Mouse (Mus musculus) stomach, postnatal 0 days (tissue): ENCODE data around the gene Rpl9-ps1. TPM values are rescaled to one million over a fixed set of nuclear protein-coding genes. Genes with fewer than 3 reads are reported as not detected.

Experiments used
- ATAC-seq: fragments of 200-750 bp; cut with Nextera tagmentation; 2 replicates; pipeline ENCODE4 v1.8.0; 2017; ENCODE audit not compliant: low FRiP score, low TSS enrichment
- DNase-seq: peaks from one replicate; pipeline ENCODE4 v3.0.0-alpha.2; 2016; ENCODE audit warnings: low spot score
- H3K27ac ChIP-seq: fragments of 300-500 bp; sonication (generic); replicated peaks from 2 replicates; pipeline ENCODE4 v1.5.1; 2014; ENCODE audit warnings: mild to moderate bottlenecking, control low read depth
- H3K27me3 ChIP-seq: fragments of 300-500 bp; sonication (generic); 2 replicates; pipeline ENCODE4 v1.6.1; 2014; ENCODE audit warnings: low read length; ENCODE audit not compliant: control insufficient read depth, insufficient read depth
- H3K36me3 ChIP-seq: fragments of 300-500 bp; sonication (generic); 2 replicates; pipeline ENCODE4 v1.6.1; 2014; ENCODE audit warnings: low read length, mixed read lengths; ENCODE audit not compliant: control insufficient read depth, insufficient read depth
- H3K4me1 ChIP-seq: fragments of 300-500 bp; sonication (generic); replicated peaks from 2 replicates; pipeline ENCODE4 v1.6.1; 2014; ENCODE audit warnings: antibody characterized with exemption; ENCODE audit not compliant: control insufficient read depth, insufficient read depth
- H3K4me2 ChIP-seq: fragments of 300-500 bp; sonication (generic); replicated peaks from 2 replicates; pipeline ENCODE4 v1.6.1; 2014; ENCODE audit warnings: low read depth, mild to moderate bottlenecking, control low read depth, moderate library complexity
- H3K4me3 ChIP-seq: fragments of 300-500 bp; sonication (generic); 2 replicates; pipeline ENCODE4 v1.5.1; 2014; ENCODE audit warnings: low read depth, low read length, control low read depth
- H3K9ac ChIP-seq: fragments of 300-500 bp; sonication (generic); 2 replicates; pipeline ENCODE4 v1.6.1; 2014; ENCODE audit warnings: mild to moderate bottlenecking, low read length, control low read depth, mixed read lengths
- H3K9me3 ChIP-seq: fragments of 300-500 bp; sonication (generic); 2 replicates; pipeline ENCODE4 v1.6.1; 2016; ENCODE audit warnings: low read length; ENCODE audit not compliant: control insufficient read depth
- CTCF ChIP-seq: IDR thresholded peaks from 2 replicates; pipeline ENCODE4 v1.5.1; 2016; ENCODE audit warnings: antibody characterized with exemption, low read depth, mild to moderate bottlenecking, moderate library complexity
- EP300 ChIP-seq: optimal IDR thresholded peaks from 2 replicates; pipeline ENCODE3; 2016; ENCODE audit warnings: antibody characterized with exemption
- WGBS: fragments of 180-500 bp; shearing (Covaris S2); extraction: QIAGEN DNeasy Blood & Tissue Kit; methylation state at CpG from one replicate; pipeline ENCODE4 v1.1.7; 2014; 5-methylcytosine and 5-hydroxymethylcytosine counted together
- polyA plus RNA-seq: library from polyadenylated mRNA; unstranded; fragments of >200 nt; fragmentation: Nextera tagmentation; extraction: Ambion mirVana; gene quantifications from 2 replicates; pipeline ENCODE4 v1.2.1, GENCODE M21; 2015

Gene Rpl9-ps1
- polyA plus RNA-seq, 1 experiment from 2014 or later = not detected

GRCm38 (mm10) chr11:83618238-83618637 lies 27.2 kb downstream of the Rpl9-ps1 start:
- no peak overlapping the region for H3K27ac ChIP-seq
- TF ChIP-seq CTCF (no peak), EP300 (no peak)
- H3K36me3 ChIP-seq = no peaks in the 10 kb centered on the region
- no peak for ATAC-seq
- H3K4me1 ChIP-seq = no peaks in the 10 kb centered on the region
- H3K9ac ChIP-seq = no peak overlapping the region
- H3K4me3 ChIP-seq = no peak overlapping the region
- H3K4me2 ChIP-seq = no peak overlapping the region
- H3K9me3 ChIP-seq = no peaks in the 10 kb centered on the region
- DNase-seq = no peak
- WGBS = 67% methylated on average over 5 of the region's 5 CpGs
- H3K27me3 ChIP-seq = no peaks in the 10 kb centered on the region

GRCm38 (mm10) chr11:83616586-83616985 lies 28.8 kb downstream of the Rpl9-ps1 start:
- no peak overlapping the region for H3K27ac ChIP-seq
- TF ChIP-seq EP300 (no peak), CTCF (no peak)
- 81% methylated on average over 1 of the region's 1 CpGs for WGBS
- no peaks in the 10 kb centered on the region for H3K4me1 ChIP-seq
- no peak overlapping the region for H3K9ac ChIP-seq
- H3K4me3 ChIP-seq = no peak overlapping the region
- H3K27me3 ChIP-seq = no peaks in the 10 kb centered on the region
- H3K9me3 ChIP-seq = no peaks in the 10 kb centered on the region
- ATAC-seq = no peak
- no peaks in the 10 kb centered on the region for H3K36me3 ChIP-seq
- DNase-seq = no peak
- no peak overlapping the region for H3K4me2 ChIP-seq

GRCm38 (mm10) chr11:83610900-83611299 lies 34.5 kb downstream of the Rpl9-ps1 start:
- TF ChIP-seq EP300 = no peak
- TF ChIP-seq CTCF = no peak
- H3K9ac ChIP-seq = no peak overlapping the region
- no peaks in the 10 kb centered on the region for H3K27me3 ChIP-seq
- no peaks in the 10 kb centered on the region for H3K36me3 ChIP-seq
- no peak overlapping the region for H3K4me2 ChIP-seq
- no peak for DNase-seq
- H3K9me3 ChIP-seq = no peaks in the 10 kb centered on the region
- H3K27ac ChIP-seq = no peak overlapping the region
- WGBS = 41% methylated on average over 2 of the region's 2 CpGs
- no peaks in the 10 kb centered on the region for H3K4me1 ChIP-seq
- H3K4me3 ChIP-seq = no peak overlapping the region
- no peak for ATAC-seq

GRCm38 (mm10) chr11:83606396-83606795 lies 39.0 kb downstream of the Rpl9-ps1 start:
- Histone ChIP-seq H3K4me3 (no peak overlapping the region), H3K27me3 (no peaks in the 10 kb centered on the region), H3K27ac (no peak overlapping the region), H3K36me3 (no peaks in the 10 kb centered on the region), H3K4me1 (no peaks in the 10 kb centered on the region), H3K9me3 (no peaks in the 10 kb centered on the region), H3K9ac (no peak overlapping the region), H3K4me2 (no peak overlapping the region)
- TF ChIP-seq EP300 = no peak
- TF ChIP-seq CTCF = no peak
- ATAC-seq (no peak), DNase-seq (no peak)
- WGBS = 29% methylated on average over 1 of the region's 1 CpGs

- ATAC-seq (no peak), DNase-seq (no peak)
- H3K9me3 ChIP-seq = no peaks in the 10 kb centered on the region
- H3K4me3 ChIP-seq = no peak overlapping the region
- H3K27me3 ChIP-seq = no peaks in the 10 kb centered on the region
- no peak overlapping the region for H3K27ac ChIP-seq
- no peak overlapping the region for H3K9ac ChIP-seq
- no peaks in the 10 kb centered on the region for H3K4me1 ChIP-seq
- no peaks in the 10 kb centered on the region for H3K36me3 ChIP-seq
- 81% methylated on average over 3 of the region's 3 CpGs for WGBS
- TF ChIP-seq EP300 = no peak
- no peak for TF ChIP-seq CTCF
- no peak overlapping the region for H3K4me2 ChIP-seq
Observed at GRCm38 (mm10) chr11:83605535-83605934, 39.9 kb downstream of the Rpl9-ps1 start.

- Histone ChIP-seq H3K27me3 (no peaks in the 10 kb centered on the region), H3K4me1 (no peaks in the 10 kb centered on the region), H3K9ac (no peak overlapping the region), H3K4me2 (no peak overlapping the region), H3K9me3 (no peaks in the 10 kb centered on the region), H3K36me3 (no peaks in the 10 kb centered on the region), H3K27ac (0 out of 2 replicates have a peak overlapping the region, but pooled peaks have one; percentile 18), H3K4me3 (no peak overlapping the region)
- ATAC-seq (no peak), DNase-seq (no peak)
- 86% methylated on average over 4 of the region's 4 CpGs for WGBS
- TF ChIP-seq EP300 (no peak), CTCF (no peak)
Observed at GRCm38 (mm10) chr11:83604698-83605097, 40.7 kb downstream of the Rpl9-ps1 start.
